Mouse (Mus musculus): ENCODE data around the gene Gm21903.
"Not testable (repeated sequence)": the region's sequence is repeated elsewhere in the genome, so short reads cannot be mapped to it uniquely, and the experiment has no call there.

The Gm21903 gene

GRCm38 (mm10) chr17:39043241-39043640, at the start of gene Gm21903:
Gm21903 (minus strand) TSS chr17:39043341.
- DNase-seq = no peak

- no peak for DNase-seq
Measured at GRCm38 (mm10) chr17:39076937-39077336, 33.8 kb upstream of the Gm21903 start, which contains the start of gene Esp23. Esp23 (minus strand) TSS chr17:39077037.

GRCm38 (mm10) chr17:39063641-39064040, 20.5 kb upstream of the Gm21903 start:
- no peak for DNase-seq

- DNase-seq = not testable (repeated sequence)
Measured at GRCm38 (mm10) chr17:39036395-39036794, 6.7 kb downstream of the Gm21903 start, which contains the start of gene Esp24. Esp24 (plus strand) TSS chr17:39036695.

- no peak for DNase-seq
Measured at GRCm38 (mm10) chr17:39017184-39017583, 26.0 kb downstream of the Gm21903 start.

- no peak for DNase-seq
Measured at GRCm38 (mm10) chr17:39010675-39011638, 32.2 kb downstream of the Gm21903 start.

- DNase-seq = no peak
Measured at GRCm38 (mm10) chr17:39009846-39010245, 33.3 kb downstream of the Gm21903 start.
